Mouse (Mus musculus) gonadal fat pad, adult 2 months (tissue): Measurements from ENCODE around the gene Rnf144a. TPM values are rescaled to one million over a fixed set of nuclear protein-coding genes. Genes with fewer than 3 reads are reported as not detected.

Experiments
- DNase-seq: peaks from one replicate; pipeline ENCODE4 v3.0.0-alpha.2; 2012; ENCODE audit warnings: low read depth
- polyA plus RNA-seq: library from polyadenylated mRNA; depleted of rRNA; stranded (reverse); fragments of >200 nt; gene quantifications from 2 replicates; pipeline ENCODE4 v1.2.3, GENCODE M21; 2012

Gene Rnf144a
- polyA plus RNA-seq, 1 experiment: 16.4 TPM

DNA sequence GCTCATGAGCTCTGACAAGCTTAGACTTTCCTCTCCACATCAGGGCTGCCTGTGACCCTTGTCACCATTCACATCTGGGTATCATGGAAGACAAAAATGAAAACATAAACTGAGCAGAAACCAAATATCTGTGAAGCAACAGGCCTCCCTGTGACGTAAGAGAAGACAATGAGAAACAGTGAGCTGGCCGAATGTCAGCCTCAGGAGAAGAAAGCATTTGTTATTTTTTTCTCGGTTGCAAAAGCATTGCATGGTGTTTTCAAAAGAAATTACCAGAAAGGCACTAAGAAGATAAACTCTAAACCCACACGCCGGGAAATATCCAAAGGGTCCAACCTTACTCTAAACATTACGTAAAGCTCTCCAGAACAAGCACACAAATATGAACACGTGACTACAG lies 41.3 kb downstream of the Rnf144a start:
- DNase-seq: peak; percentile 6

DNA sequence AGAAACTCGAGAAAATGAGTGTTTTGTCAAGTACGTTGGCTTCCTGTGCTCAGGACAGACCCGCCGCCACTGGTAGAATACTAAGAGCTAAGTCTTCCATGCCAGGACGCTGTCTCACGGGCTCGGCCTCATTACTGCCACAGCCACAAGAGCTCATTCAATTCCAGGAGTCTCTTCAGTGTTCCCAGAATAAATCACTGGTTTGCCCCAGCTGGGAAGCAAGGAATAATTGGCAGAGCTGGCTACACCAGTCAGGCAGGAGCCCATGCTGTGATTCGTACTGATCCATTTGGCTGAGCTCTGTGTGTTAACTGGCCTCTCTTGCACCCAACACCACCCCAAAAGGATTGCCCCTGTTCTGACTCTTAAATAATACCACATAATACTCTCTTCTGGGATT lies 45.0 kb downstream of the Rnf144a start:
- DNase-seq: no peak

- DNase-seq: no peak
Observed at GRCm38 (mm10) chr12:26367361-26367760, 47.7 kb downstream of the Rnf144a start.

- DNase-seq: no peak
Observed at GRCm38 (mm10) chr12:26366372-26366771, 48.7 kb downstream of the Rnf144a start.

DNA sequence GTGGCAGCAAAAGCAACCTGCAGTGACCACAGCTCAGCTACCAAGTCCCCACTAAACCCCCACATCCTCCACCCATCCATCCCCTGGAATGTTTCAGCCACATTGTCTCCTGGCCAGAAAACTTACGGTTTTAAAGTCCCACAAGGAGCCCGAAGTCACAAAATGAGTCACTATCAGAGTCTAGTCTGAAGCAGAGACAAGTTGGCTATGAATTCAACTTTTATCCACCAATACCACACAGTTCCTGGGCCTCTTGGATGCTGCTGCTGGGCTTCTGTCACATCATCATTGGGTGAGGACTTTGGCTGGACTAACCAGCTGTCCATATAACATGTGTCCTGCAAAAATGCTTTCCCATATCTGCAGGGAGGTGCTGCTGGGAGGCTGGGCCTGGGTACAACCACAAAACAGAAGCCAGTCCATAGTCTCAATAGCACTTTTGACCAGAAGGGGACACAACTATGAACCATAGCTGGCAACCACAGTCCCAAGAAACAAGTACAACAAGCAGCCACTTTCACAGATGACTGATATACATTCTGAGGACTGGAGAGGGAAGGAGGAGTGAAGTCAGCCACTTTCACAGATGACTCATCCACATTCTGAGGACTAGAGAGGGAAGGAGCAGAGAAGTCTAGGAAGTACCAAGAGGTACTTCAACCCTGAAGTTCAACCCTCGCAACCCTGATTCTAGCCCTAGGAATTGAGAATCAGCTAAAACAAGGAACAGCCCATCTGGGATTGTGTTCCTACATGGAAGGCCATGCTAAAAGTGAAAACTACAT lies 49.3 kb downstream of the Rnf144a start:
- DNase-seq: no peak

- no peak for DNase-seq
Observed at GRCm38 (mm10) chr12:26364822-26365221, 50.2 kb downstream of the Rnf144a start.

DNA sequence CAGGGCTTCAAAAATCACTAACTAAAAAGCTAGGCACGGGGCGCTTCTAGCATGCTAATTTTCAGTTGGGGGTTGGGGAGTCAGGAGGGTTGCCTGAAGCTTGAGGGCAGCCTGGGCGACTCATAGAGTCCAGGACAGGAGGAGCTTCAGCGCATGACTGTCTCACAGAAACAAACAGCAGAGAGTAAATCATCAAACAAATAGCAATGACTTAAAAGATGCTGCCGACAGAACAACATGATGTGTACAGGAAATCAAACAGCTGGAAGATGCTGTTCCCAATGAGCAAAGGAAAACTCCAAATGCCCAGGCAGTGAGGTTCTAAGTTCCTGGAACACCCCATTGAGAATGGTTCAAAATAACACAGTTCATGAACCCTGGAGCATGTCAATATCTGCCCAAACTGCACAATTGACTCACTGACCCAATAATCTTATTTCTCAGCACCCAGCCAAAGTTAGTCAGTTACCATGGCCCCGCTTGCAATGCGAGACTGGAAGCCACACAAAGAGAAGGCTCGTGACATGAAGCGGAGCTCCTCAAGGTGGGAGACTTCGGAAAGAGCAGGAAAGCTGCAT lies 54.0 kb downstream of the Rnf144a start:
- DNase-seq: no peak

DNA sequence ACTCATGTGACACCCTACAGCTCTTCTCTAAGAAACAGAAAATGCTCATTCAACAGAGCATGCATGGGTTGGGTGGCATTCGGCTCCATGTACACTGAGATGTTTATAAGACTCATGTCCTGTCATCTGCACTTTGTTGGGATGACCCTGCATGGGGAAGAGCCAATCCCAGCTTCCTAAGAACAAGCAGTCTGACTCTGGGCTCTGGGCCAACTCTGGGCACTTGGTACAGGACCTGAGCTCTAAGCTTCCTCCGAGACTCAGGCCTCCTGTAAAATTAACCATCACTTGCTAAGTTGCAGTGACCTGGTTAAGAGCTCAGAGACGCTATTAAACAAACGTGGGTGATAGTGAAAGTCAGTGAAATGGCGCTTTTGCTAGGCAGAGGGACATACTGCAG lies 55.2 kb downstream of the Rnf144a start:
- DNase-seq: no peak

DNA sequence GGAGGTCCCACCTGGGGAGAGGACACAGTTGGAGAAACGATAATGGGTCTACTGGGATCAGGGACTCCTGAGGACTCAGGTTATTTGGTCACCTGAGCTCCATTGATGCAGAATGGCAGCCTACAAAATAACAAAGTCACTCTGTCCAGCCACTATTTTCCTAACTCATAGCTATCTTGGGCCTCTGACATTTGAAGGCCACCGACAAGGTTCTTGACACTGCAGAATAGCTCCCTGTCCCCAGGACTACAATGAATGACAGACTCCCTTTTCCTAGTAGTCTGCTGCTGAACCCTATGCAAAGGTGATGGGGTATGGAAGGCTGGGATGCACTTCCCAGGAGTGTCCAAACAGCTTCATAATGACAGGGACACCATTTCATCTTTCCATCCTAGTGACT lies 55.8 kb downstream of the Rnf144a start:
- no peak for DNase-seq

- no peak for DNase-seq
Observed at GRCm38 (mm10) chr12:26357246-26357645, 57.8 kb downstream of the Rnf144a start.

DNA sequence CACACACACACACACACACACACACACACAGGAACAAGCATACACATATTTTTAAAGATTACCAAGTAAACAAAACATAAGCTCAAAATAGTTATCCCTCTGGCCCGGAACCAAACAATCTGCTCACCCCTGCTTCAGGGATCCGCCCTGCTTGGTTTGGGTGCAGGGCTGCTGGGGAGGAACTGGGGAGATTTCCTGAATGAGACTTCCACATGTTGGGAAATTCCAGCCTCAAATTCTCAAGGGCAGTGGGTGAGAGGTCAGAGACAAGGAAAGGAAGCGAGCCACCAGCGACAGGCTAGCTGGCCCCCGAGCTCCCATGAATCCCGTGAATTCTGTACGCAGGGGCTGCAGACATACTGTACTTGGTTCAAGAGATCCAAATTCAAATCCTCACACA lies 58.9 kb downstream of the Rnf144a start:
- no peak for DNase-seq

- DNase-seq: no peak
Observed at GRCm38 (mm10) chr12:26351321-26351720, 63.7 kb downstream of the Rnf144a start.

GRCm38 (mm10) chr12:26344408-26344807 lies 70.6 kb downstream of the Rnf144a start:
- no peak for DNase-seq

DNA sequence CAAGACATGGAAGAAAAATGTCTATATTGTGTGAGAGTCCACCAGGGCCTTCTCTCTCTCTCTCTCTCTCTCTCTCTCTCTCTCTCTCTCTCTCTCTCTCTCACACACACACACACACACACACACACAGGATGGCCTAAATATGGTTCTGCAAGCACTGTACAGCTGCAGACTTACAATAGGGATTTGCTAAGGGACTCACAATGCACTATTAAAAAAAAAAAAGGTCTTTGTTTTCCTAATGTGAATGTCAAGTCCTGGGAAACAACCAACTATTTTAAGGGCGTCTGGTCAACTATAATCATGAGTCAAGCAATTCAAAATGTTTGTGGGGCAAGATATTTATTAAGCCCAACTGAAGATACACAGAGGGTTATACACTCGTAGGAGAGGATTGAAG lies 71.9 kb downstream of the Rnf144a start:
- DNase-seq: no peak

DNA sequence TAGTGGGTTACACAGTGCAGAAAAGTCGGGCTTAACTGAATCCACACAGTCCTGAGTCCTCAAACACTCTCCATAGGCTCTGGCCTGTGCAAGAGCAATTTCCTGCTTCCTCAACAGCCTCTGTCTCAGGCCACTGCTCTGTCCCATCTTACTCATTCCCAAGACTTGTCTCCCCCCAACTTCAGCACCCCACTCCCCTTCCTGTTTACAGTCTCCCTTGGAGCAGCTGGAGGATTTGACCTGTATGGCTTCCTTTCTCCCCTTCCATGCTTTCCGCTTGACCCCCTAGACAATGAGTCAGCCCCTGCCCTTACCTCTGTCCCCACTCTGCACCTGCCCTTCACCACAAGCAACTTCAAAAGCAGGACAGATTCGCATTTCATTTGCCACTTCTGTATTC lies 72.4 kb downstream of the Rnf144a start:
- DNase-seq: no peak

GRCm38 (mm10) chr12:26342086-26342485 lies 73.0 kb downstream of the Rnf144a start:
- no peak for DNase-seq

DNA sequence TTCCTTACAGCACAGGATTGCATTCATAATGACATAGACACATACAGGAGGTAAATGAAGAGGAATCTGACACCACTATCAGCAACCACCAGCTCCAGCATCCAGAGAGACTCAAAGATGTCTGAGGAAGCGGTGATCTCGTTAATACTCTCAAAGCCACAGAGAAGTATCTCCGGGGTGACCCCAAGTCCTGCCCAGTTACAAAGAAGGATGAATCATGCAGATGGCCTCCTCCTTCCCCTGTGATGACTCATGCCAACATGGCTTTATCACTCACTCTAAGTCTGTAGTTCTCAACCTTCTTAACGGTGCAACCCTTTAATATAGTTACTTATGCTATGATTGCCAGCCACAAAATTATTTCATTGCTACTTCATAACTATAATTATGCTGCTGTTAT lies 74.4 kb downstream of the Rnf144a start:
- no peak for DNase-seq

GRCm38 (mm10) chr12:26339886-26340285 lies 75.2 kb downstream of the Rnf144a start:
- DNase-seq: no peak

GRCm38 (mm10) chr12:26339181-26339580 lies 75.9 kb downstream of the Rnf144a start:
- DNase-seq: no peak

DNA sequence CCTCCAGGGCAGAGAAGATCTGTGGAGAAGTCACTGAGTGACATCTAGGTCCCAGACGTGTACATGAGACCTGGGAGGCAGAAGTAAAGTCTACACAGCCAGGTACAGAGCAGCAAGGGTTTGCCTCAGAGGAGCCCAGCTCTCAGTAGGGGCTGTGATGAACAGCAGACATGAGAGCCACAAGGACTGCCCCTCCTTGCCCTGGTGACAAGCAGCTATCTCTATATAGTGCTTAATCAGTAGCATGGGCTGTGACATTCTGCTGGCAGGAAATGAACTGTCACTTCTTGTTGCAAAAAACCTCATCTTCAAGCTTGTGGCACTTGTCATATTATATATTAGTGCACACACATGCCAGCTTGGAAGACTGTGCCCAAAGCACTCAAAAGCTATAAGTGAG lies 81.4 kb downstream of the Rnf144a start:
- DNase-seq: no peak

GRCm38 (mm10) chr12:26331048-26331447 lies 84.0 kb downstream of the Rnf144a start:
- DNase-seq: no peak

- no peak for DNase-seq
Observed at GRCm38 (mm10) chr12:26329756-26330155, 85.3 kb downstream of the Rnf144a start.

GRCm38 (mm10) chr12:26329031-26329675 lies 85.9 kb downstream of the Rnf144a start:
- no peak for DNase-seq
